Mouse (Mus musculus) kidney, embryonic 16.5 days (tissue): ENCODE data around the gene Ushbp1. TPM values are rescaled to one million over a fixed set of nuclear protein-coding genes. Genes with fewer than 3 reads are reported as not detected.
A peak's percentile ranks its signal among the peaks of the same experiment; 100 is the strongest.

Source experiments
- ATAC-seq: fragments of 200-750 bp; cut with Nextera tagmentation; 2 replicates; pipeline ENCODE4 v1.8.0; 2017; ENCODE audit warnings: moderate TSS enrichment; ENCODE audit not compliant: low FRiP score, low TSS enrichment
- H3K27ac ChIP-seq: fragments of 300-500 bp; sonication (generic); 2 replicates; pipeline ENCODE4 v1.5.1; 2014; ENCODE audit warnings: low read length
- H3K27me3 ChIP-seq: fragments of 300-500 bp; sonication (generic); 2 replicates; pipeline ENCODE4 v1.6.1; 2014; ENCODE audit warnings: low read length, control low read depth, mixed read lengths; ENCODE audit not compliant: insufficient read depth
- H3K36me3 ChIP-seq: fragments of 300-500 bp; sonication (generic); 2 replicates; pipeline ENCODE4 v1.6.1; 2014; ENCODE audit warnings: low read length, control low read depth, mixed read lengths; ENCODE audit not compliant: insufficient read depth
- H3K4me1 ChIP-seq: fragments of 300-500 bp; sonication (generic); 2 replicates; pipeline ENCODE4 v1.6.1; 2014; ENCODE audit warnings: low read length, control low read depth, mixed read lengths; ENCODE audit not compliant: insufficient read depth
- H3K4me2 ChIP-seq: fragments of 300-500 bp; sonication (generic); replicated peaks from 2 replicates; pipeline ENCODE4 v1.6.1; 2014; ENCODE audit warnings: low read depth, low read length
- H3K4me3 ChIP-seq: fragments of 300-500 bp; sonication (generic); 2 replicates; pipeline ENCODE4 v1.5.1; 2014; ENCODE audit warnings: mild to moderate bottlenecking, low read length
- H3K9ac ChIP-seq: fragments of 300-500 bp; sonication (generic); replicated peaks from 2 replicates; pipeline ENCODE4 v1.6.1; 2014; ENCODE audit warnings: low read length
- H3K9me3 ChIP-seq: fragments of 300-500 bp; sonication (generic); 2 replicates; pipeline ENCODE4 v1.6.1; 2016; ENCODE audit warnings: low read length, control low read depth
- WGBS: fragments of 180-500 bp; shearing (Covaris S2); extraction: QIAGEN DNeasy Blood & Tissue Kit; methylation state at CpG from one replicate; pipeline ENCODE4 v1.1.7; 2014; 5-methylcytosine and 5-hydroxymethylcytosine counted together
- polyA plus RNA-seq: library from polyadenylated mRNA; unstranded; fragments of >200 nt; fragmentation: Nextera tagmentation; extraction: Ambion mirVana; gene quantifications from 2 replicates; pipeline ENCODE4 v1.2.1, GENCODE M21; 2015

Ushbp1 gene
- polyA plus RNA-seq, 1 experiment from 2014 or later: 31.2 TPM

GRCm38 (mm10) chr8:71381971-71382961, 13.3 kb downstream of the Ushbp1 start:
- H3K36me3 ChIP-seq: peaks cover 12% of the 10 kb centered on the region
- H3K4me2 ChIP-seq: peak overlapping the region; percentile 94
- peak overlapping the region; percentile 99 for H3K27ac ChIP-seq
- WGBS: 2% methylated on average over 63 of the region's 80 CpGs
- H3K27me3 ChIP-seq: no peaks in the 10 kb centered on the region
- H3K9me3 ChIP-seq: no peaks in the 10 kb centered on the region
- peak; percentile 90 for ATAC-seq
- peaks cover 46% of the 10 kb centered on the region for H3K4me1 ChIP-seq
- H3K4me3 ChIP-seq: peak overlapping the region; percentile 75
- peak overlapping the region; percentile 94 for H3K9ac ChIP-seq

- H3K4me2 ChIP-seq: peak within 1 kb of the TSS; percentile 94
- WGBS: under 1% methylated on average over 84 of the region's 89 CpGs
- H3K27ac ChIP-seq: peak within 1 kb of the TSS; percentile 99
- H3K9ac ChIP-seq: peak within 1 kb of the TSS; percentile 94
- ATAC-seq: peak; percentile 31
- H3K4me1 ChIP-seq: peaks cover 53% of the 10 kb centered on the region
- H3K36me3 ChIP-seq: peaks cover 16% of the 10 kb centered on the region
- peak within 1 kb of the TSS; percentile 75 for H3K4me3 ChIP-seq
- no peaks in the 10 kb centered on the region for H3K9me3 ChIP-seq
- H3K27me3 ChIP-seq: no peaks in the 10 kb centered on the region
Measured at GRCm38 (mm10) chr8:71381421-71381970, 14.1 kb downstream of the Ushbp1 start, which contains the start of gene Nr2f6. Gene Nr2f6 (minus strand): TSS chr8:71381960.

DNA sequence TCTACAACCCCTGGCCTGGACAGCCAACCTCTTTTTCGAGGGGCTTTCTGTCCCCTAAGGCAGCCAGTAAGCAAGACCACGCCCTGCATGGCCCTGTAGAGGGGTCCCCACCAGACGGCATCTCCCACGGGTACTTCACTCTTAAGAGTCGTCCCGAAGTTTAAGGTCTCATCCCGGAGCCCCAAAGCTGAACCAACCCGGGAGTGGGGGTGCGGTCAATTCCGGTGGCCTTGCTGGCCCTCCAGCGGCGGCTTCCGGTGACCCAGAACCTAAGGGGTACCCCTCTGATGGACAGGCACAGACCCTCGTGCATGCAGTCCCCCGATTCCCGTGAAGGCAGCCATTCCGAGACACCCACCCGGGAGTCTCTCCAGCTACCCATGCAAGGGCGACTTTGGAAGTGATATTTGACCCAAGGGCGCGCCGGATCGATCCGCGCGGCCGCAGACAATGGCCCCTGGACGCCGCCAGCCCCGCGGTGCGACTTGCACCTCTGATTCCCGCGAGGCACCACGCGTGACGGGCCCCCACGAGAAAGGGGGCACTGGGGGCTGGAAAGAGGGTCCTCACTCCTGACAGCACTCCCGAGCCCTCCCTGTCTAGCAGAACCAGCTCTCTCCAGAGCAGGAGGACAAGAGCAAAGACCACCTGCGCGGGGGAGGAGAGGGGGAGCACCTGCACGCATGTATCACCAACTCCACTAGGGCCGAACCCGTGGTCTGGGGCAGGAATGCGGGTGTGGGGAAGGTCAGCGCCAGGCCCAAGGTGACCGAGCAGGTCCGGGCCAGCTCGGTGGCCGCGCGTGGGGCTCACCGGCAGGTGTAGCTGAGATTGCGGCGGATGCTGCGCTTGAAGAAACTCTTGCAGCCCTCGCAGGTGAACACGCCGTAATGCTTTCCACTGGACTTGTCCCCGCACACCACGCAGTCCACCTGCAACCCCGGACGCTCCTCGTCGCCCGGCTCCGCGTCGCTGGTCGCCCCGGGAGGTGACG, 15.1 kb downstream of the Ushbp1 start:
- peak overlapping the region; percentile 94 for H3K9ac ChIP-seq
- H3K4me3 ChIP-seq: peak overlapping the region; percentile 75
- no peaks in the 10 kb centered on the region for H3K27me3 ChIP-seq
- ATAC-seq: no peak
- no peaks in the 10 kb centered on the region for H3K9me3 ChIP-seq
- H3K36me3 ChIP-seq: peaks cover 21% of the 10 kb centered on the region
- H3K4me2 ChIP-seq: peak overlapping the region; percentile 94
- H3K27ac ChIP-seq: peak overlapping the region; percentile 99
- H3K4me1 ChIP-seq: peaks cover 63% of the 10 kb centered on the region
- under 1% methylated on average over 72 of the region's 72 CpGs for WGBS

DNA sequence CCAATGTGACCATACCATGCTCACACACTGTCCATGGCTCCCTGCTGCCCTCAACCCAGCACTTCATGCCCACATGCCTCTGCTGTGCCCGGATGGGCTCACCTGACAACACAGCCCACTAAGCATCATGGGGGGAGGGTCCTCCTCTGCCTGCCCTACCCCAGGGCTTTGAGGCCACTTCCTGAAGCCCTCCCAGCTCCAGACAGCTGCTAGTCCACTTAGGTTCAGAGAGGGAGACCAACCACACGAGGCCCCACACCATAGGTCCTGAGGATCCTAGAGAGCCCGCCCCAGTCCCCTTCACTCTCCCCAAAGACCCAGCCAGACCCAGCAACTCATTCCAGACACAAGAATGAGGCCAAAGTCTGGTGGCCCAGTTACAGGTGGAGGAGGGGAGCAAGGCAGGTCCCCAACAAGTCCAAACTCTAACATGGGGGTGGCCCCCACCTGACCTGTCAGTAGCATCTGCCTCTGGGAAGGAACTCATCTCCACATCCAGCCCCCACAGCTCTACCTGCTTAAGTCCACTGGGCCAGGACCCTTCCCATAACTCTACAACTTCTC, 16.0 kb downstream of the Ushbp1 start:
- no peaks in the 10 kb centered on the region for H3K9me3 ChIP-seq
- H3K4me1 ChIP-seq: peaks cover 72% of the 10 kb centered on the region
- H3K27me3 ChIP-seq: no peaks in the 10 kb centered on the region
- peaks cover 30% of the 10 kb centered on the region for H3K36me3 ChIP-seq
- peak overlapping the region; percentile 94 for H3K4me2 ChIP-seq
- 28% methylated on average over 3 of the region's 3 CpGs for WGBS
- peak overlapping the region; percentile 94 for H3K9ac ChIP-seq
- no peak for ATAC-seq
- H3K4me3 ChIP-seq: peak overlapping the region; percentile 75
- peak overlapping the region; percentile 99 for H3K27ac ChIP-seq

DNA sequence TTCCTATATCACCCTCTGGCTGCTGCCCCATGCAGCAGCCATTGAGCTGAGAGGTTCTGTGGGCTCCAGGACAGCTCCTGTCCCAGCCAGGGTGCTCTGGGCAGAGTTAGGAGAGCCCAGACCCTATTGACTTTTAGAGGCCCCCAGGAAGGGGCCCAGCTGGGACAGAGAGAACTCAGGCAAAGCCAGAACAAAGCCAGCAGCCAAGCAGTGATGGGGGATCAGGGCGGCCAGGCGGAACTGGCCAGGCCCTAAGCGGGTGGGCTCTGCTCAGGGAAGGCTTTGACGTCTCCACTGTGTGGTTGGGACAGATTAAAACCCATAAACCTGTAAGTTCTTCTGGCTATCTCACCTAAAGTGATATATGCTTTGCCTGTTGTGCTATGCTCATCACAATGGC, 16.6 kb downstream of the Ushbp1 start:
- no peaks in the 10 kb centered on the region for H3K27me3 ChIP-seq
- H3K4me3 ChIP-seq: peak overlapping the region; percentile 75
- peak overlapping the region; percentile 99 for H3K27ac ChIP-seq
- H3K4me2 ChIP-seq: peak overlapping the region; percentile 94
- H3K36me3 ChIP-seq: peaks cover 35% of the 10 kb centered on the region
- H3K9ac ChIP-seq: peak overlapping the region; percentile 94
- H3K4me1 ChIP-seq: peaks cover 74% of the 10 kb centered on the region
- no peaks in the 10 kb centered on the region for H3K9me3 ChIP-seq
- WGBS: 37% methylated on average over 4 of the region's 4 CpGs
- ATAC-seq: no peak

GRCm38 (mm10) chr8:71376423-71377030, 19.1 kb downstream of the Ushbp1 start:
- Histone ChIP-seq H3K36me3 (peaks cover 49% of the 10 kb centered on the region), H3K4me2 (peak overlapping the region; percentile 46), H3K27ac (no peak overlapping the region), H3K9ac (peak overlapping the region; percentile 52; the same call in 1 of the 2 replicates), H3K9me3 (no peaks in the 10 kb centered on the region), H3K27me3 (no peaks in the 10 kb centered on the region), H3K4me1 (peaks cover 57% of the 10 kb centered on the region), H3K4me3 (no peak overlapping the region; the same call in 1 of the 2 replicates)
- ATAC-seq: no peak
- WGBS: 45% methylated on average over 8 of the region's 8 CpGs

DNA sequence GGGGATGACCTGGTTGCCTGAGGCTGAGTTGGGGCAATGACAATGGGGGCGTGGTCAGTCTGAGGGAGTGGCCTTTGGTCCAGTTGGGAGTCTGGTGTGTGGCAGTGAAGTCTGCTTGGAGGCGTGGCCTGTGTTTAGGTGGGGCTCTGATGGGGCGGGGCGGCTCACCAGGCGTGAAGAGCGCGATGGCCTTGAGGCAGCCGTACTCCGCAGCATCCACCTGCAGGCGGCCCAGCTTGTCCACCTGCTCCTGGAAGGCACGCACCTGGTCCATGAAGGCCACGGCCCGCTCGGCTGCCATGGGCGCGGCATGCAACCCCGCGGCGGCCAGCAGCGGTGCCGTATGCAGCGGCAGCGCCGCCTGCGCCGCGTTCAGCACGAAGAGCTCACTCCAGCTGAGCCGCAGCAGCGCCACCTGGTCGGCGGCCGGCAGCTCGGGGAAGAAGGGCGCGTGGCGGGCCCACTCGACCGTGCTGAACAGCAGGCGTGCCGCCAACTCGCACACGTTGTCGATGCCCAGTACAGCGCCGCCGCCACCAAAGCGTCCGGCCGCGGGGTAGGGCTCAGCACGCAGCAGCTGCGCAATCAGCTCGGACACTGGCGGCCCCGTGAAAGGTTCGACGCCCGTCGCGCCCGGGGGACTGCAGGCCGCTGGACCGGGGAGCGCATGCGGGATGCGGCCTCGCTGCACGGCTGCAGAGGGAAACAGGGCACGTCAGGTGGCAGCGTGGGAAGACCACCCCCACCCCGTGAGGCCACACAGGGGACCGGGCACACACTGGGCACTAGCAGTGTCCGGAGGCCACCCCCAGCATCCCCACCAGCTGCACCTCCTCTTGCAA, 19.8 kb downstream of the Ushbp1 start:
- Histone ChIP-seq H3K9me3 (no peaks in the 10 kb centered on the region), H3K36me3 (peaks cover 49% of the 10 kb centered on the region), H3K4me1 (peaks cover 57% of the 10 kb centered on the region), H3K27me3 (no peaks in the 10 kb centered on the region), H3K9ac (peak overlapping the region; percentile 52), H3K27ac (peak overlapping the region; percentile 59), H3K4me3 (peak overlapping the region; percentile 22), H3K4me2 (peak overlapping the region; percentile 46)
- 9% methylated on average over 74 of the region's 74 CpGs for WGBS
- ATAC-seq: peak; percentile 17

DNA sequence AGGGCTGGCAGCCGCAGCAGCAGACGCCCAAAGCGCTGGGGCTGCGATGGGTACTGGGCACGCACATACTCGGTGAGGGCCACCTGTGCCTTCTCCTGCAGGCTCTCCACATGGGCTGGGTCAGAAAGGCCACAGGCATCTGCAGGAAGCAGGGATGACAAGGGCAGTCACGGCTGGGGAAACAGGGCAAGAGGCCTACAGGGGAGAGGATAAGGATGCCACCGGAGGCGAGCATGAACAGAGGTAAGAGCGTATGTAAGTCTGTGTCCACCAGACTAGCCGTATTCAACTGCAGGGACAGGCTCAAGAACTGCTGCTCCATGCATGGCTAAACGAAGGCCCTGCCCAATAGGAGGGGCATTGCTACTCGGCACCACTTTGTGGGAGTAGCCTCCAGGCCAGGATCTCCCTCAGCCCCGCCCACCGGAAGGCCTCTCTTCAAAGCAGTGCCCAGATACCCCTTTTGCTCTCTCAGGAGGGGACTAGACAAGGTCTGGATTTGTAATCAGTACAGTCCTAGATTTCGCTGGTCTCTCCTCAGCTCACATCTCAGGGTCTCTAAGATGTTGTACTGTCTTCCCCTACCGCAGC, 20.9 kb downstream of the Ushbp1 start:
- 0 out of 2 replicates have a peak, but pooled peaks have one; percentile 6 for ATAC-seq
- Histone ChIP-seq H3K27me3 (no peaks in the 10 kb centered on the region), H3K9ac (no peak overlapping the region), H3K4me1 (peaks cover 58% of the 10 kb centered on the region), H3K36me3 (peaks cover 52% of the 10 kb centered on the region), H3K27ac (peak overlapping the region; percentile 5; the same call in 1 of the 2 replicates), H3K9me3 (no peaks in the 10 kb centered on the region), H3K4me2 (no peak overlapping the region), H3K4me3 (no peak overlapping the region)
- 67% methylated on average over 17 of the region's 17 CpGs for WGBS
